Mouse (Mus musculus): ENCODE data around the gene Pdzd11.

DNA sequence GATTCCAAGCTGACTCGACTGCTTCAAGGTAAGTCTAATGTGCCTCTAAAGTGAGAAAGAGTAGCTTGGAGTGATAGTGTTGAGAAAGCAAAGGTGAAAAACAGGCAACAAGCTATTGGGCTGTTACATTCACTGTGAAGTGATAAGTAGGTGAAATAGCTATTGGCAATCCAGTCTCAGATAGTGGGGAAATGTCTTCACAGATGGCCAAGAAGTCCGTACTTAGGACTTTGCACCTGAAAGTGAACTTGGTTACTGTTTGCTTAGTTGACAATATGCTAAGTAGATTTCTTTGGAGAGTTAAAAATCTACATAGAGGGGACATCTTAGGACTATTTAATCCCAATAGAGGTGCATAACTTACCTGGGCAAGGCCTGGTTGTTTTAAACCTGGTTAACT lies 38.5 kb upstream of the Pdzd11 start:
- TF ChIP-seq MXI1 (IDR thresholded peaks at IDR 0.05; ENCODE audit: low read depth, low read length) (no peak), GATA1 (IDR thresholded peaks at IDR 0.05; ENCODE audit: low read depth, low read length) (no peak)
